Mouse (Mus musculus) olfactory bulb, adult 2 months (tissue): Measurements from ENCODE around the gene Gpr84.

ENCODE experiments used
- CTCF ChIP-seq: fragments of 200-500 bp; IDR thresholded peaks from 2 replicates; pipeline ENCODE4 v1.5.1; 2012; ENCODE audit warnings: low read depth, mild to moderate bottlenecking, low read length, moderate library complexity; ENCODE audit not compliant: insufficient read depth
- POLR2A ChIP-seq: fragments of 200-500 bp; IDR thresholded peaks from 2 replicates; pipeline ENCODE4 v1.6.1; 2012; ENCODE audit warnings: mild to moderate bottlenecking, low read depth, low read length, moderate library complexity; ENCODE audit not compliant: insufficient read depth

- TF ChIP-seq POLR2A, result no peak
- no peak for TF ChIP-seq CTCF
Observed at GRCm38 (mm10) chr15:103259989-103260388, 50.4 kb downstream of the Gpr84 start.
